Mouse (Mus musculus) cortical plate, adult 2 months (tissue): ENCODE results near the gene Gm4847.

Source experiments
- CTCF ChIP-seq: fragments of 200-500 bp; IDR thresholded peaks from 2 replicates; pipeline ENCODE4 v1.5.1; 2011; ENCODE audit warnings: mild to moderate bottlenecking, control low read depth, low read length; ENCODE audit not compliant: insufficient read depth; ENCODE audit errors: extremely low read depth
- POLR2A ChIP-seq: fragments of 200-500 bp; IDR thresholded peaks from 2 replicates; pipeline ENCODE4 v1.6.1; 2011; ENCODE audit warnings: mild to moderate bottlenecking, low read length, control low read depth; ENCODE audit not compliant: insufficient read depth; ENCODE audit errors: extremely low read depth

DNA sequence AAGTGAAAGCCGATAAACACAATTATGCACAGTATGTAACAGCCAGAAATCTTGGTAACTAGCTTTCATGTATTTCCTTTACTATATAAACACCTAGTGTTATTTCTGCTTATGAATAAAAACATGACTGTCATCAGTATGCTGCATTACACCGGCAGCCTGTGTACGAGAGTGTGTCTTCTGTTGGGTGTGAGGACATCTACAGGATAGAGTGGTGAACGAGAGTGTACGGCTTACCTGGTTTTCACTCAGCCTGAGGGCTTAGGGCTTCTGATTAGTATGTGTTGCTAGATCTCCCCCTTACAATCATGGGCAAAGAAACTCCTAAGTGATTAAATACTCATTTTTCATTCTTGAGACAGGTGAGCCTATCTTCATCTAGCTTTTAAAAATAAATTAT lies 21.8 kb upstream of the Gm4847 start:
- no peak for TF ChIP-seq CTCF
- TF ChIP-seq POLR2A: no peak
